Mouse (Mus musculus) retina, adult 2 months (tissue): ENCODE data around the gene Blvrb.
"Not testable (repeated sequence)": the region's sequence is repeated elsewhere in the genome, so short reads cannot be mapped to it uniquely, and the experiment has no call there.

Experiments used
- DNase-seq: peaks from one replicate; pipeline ENCODE4 v3.0.0-alpha.2; 2012; ENCODE audit warnings: low read depth, low spot score

The Blvrb gene

DNA sequence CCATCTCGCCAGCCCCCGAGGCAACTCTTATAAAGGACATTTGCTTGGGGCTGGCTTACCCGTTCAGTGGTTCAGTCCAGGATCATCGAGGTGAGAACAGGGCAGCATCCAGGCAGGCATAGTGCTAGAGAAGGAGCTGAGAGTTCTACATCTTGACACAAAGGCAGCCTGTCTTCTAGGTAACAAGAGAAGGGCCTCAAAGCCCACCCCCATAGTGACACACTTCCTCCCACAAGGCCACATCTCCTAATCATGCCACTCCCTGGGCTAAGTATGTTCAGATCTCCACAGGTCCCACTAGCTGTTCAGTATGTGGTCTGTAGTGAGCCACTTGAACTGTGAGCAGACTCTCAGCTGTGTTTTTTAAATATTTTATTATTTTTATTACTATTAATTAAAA is 36.1 kb downstream of the Blvrb start:
- no peak for DNase-seq

DNA sequence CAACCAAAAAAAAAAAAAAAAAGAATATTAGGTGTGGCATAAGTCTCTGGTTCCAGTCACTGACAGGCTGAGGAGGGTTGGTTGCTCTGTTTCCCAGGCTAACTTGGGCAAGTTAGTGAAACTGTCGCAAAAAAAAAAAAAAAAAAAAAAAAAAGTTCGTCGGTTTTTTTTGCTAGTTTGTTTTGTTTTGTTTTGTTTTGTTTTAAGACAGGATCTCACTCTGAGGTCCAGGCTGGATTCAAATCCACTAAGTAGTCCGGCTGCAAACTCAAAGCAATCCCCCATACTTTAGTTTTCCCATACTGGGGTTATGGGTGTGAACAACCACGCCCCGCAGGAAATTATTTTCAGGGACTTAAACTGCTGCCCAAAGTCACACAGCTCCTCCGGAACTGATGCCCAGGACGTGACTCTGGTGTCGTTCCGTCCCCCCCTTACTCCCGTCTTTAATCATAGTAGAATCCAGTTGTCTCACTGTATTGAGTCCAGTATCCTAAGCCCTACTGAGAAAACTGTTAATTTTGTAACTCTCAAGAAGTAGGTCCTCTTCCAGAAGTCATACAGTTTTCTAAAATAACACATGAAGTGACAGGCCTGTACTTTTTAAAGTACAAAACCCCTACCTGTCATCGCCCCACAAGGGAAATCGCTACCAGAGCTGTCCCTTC is 38.5 kb downstream of the Blvrb start:
- DNase-seq: no peak

DNA sequence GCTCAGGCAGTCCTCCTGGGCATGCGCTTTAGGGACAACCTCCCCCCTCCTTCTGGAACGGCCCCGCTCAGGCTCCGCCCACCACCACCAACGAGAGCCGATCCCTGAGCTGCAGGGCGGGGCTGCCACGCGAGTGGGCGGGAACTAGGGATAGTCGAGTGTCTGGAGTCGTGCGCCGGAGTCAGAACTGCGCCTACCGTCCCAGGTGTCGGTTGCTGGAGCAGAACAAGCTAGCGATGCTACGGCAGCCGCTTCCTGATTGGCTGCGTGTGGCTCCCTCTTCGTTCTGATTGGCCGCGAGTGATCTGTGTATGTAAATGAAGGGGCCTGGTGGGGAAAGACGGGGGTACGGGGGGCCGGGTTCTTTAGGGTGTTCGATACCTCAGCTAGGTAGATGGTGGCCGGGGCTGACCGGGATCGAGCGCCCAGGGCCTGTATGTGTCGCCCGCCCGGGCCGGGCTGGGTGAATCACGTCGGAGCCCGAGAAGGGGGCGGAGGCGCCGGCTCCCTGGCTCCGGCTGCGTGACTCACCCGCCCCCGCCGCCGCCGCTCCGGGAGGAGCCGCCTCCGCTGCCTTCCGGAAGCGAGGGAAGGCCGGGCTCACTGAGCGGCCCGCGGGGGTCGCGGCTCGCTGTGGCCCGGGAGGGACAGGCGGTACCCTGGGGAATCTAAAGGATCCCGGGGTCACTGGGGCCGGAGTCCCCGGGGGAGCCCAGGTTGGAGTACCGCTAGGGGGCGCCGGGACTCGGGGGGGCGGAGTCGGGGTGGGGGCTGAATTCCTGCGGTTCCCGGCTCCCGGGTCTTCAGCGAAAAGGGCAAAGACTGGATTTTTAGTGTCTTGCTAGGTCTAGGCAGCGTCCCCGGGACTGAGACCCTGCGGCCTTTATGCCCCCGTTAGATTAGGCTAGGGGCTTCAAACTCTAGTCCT is 39.3 kb downstream of the Blvrb start, which contains the start of gene Sertad1:
Gene Sertad1, plus strand, starts transcription at position 141 of the 928 bp plus-strand sequence.
- peak; percentile 96 for DNase-seq

DNA sequence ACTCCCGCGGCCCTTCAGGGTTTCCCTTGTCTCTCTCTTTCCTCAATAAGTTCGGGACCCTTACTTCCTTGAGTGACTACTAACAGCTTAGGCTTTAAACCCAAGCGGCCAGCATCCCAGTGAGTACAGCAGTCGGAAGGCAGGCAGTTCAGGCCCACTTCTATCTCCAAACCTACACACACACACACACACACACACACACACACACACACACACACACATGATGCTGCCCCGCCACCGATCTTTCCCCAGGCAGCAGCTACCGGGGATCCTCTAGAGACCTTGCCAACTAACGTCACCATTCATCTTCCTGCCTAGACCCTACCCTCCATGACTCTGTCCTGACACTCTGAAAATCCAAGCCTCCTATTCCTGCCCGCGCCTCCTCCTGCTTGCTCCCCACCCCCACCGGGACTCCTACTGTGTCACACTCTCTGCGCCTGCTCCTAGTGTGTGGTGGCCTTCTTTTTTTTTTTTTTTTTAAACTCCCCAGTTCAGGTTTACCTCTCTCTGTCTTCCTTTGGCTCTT is 40.0 kb downstream of the Blvrb start:
- no peak for DNase-seq

DNA sequence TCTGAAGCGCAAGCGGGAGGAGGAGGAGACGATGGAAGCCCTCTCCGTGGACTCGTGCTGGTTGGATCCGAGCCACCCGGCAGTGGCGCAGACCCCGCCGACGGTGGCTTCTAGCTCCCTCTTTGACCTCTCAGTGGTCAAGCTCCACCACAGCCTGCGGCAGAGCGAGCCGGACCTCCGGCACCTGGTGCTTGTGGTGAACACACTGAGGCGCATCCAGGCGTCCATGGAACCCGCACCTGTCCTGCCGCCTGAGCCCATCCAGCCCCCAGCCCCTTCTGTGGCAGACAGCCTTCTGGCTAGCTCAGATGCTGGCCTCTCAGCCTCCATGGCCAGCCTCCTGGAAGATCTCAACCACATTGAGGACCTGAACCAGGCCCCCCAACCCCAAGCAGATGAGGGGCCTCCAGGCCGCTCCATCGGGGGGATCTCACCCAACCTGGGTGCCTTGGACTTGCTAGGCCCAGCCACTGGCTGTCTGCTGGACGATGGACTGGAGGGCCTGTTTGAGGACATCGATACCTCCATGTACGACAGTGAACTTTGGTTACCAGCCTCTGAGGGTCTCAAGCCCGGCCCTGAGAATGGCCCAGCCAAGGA is 41.6 kb downstream of the Blvrb start:
- DNase-seq: no peak

DNA sequence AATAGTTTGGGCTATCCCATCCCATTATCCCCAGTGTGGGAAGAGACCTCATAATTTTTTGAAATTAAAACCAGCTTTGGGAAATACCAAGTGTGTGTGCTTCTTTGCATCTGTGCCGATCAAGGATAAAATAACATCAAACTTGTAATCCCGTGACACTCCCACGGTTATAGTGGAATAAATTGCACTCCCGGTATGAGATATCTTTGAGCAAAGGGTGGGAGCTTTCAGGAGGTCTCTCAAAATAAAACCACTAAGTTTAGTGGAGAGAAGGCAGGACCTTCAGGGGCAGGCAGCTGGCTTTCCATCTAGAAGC is 42.4 kb downstream of the Blvrb start:
- no peak for DNase-seq

DNA sequence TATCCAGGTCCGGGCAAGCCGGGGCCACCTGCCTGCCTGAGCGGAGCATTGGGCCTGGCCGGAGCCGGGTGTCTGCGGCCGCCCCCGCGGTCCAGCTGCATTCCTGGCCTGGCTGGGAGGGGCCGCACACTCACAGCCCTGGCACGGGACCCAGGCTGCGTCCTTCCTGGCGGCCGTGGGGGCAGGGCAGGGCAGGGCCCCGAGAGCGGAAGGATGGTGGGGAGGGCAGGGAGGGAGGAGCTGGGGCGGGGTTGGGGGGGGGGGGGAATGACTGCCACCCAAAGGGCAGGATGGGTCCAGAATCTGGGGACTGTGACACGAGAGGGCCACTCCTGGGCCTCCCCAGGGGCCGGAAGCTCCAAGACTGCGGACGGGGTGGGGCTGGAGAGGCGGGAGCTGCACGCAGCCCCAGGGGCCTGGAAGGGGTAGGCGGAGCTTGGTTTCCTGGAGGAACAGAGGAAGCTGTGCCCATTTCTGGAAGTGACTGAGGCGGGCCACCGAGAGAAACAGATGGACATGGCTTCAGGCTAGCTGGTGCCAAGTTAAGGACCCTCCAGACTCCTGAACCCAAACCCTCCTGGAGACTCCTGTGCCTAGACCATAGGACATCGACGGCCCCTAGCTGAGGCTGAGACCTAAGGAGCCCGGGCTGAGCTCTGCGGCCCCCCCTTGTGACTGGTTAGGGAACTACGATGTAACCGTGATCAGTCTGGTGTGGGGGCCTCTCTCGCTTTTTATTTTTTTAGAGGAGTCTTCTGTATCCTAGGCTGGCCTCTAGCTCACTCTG is 43.0 kb downstream of the Blvrb start:
- DNase-seq: no peak

DNA sequence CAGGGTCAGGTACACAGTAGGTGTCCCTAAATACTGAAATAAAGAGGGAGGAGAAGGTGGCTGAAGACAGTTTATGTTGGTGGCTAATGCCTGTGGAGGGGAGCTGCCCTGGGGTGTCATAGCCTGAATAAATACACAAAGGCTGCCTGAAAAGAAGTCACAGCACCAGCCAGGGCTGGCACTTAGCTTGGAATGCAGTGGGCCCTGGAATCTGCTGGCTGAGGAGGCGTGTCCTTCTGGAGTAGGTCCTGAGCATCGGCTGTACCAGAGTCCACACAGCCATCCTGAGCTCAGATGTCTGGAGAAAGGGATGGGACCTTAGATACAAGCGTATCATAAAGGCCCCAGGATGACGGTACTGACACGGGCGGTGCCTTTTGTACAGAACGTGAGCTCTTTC is 44.1 kb downstream of the Blvrb start:
- DNase-seq: no peak

DNA sequence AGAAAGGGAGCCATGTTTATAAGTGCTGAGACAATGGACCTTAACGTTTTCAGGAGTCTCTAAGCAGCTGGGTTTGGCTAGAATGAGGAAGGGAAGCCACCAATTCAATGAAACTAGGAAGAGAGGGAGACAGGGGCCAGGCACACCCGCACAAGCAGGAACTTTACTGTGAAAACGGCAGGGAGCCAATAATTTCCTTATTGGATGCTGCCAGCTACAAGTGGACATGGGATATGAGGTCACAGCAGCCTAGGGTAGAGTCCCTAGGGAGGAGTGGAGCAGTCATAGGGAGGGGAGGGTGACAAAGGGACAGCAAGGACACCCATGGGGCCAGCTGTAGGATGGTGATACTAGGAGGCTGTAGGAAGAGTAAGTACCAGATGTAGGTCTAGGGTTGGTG is 45.2 kb downstream of the Blvrb start:
- DNase-seq: no peak

DNA sequence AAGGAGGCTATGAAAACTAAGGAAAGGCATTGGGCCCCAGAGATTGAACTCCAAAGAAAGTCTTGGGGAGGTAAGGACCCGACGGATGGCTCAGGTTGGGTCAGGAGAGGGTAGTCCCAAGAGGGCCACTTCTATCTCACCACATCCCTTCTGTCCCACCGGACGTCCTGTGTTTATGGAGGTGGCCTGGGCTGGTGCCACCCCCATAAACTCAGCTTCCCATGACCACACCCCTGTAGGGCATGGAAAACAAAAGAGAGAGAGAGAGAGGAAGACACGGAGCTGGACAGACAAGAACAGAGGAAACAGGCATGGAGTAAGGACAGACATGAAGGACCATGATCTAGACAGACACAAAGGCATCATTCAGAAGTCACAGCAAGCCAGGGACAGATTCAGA is 45.7 kb downstream of the Blvrb start:
- no peak for DNase-seq

DNA sequence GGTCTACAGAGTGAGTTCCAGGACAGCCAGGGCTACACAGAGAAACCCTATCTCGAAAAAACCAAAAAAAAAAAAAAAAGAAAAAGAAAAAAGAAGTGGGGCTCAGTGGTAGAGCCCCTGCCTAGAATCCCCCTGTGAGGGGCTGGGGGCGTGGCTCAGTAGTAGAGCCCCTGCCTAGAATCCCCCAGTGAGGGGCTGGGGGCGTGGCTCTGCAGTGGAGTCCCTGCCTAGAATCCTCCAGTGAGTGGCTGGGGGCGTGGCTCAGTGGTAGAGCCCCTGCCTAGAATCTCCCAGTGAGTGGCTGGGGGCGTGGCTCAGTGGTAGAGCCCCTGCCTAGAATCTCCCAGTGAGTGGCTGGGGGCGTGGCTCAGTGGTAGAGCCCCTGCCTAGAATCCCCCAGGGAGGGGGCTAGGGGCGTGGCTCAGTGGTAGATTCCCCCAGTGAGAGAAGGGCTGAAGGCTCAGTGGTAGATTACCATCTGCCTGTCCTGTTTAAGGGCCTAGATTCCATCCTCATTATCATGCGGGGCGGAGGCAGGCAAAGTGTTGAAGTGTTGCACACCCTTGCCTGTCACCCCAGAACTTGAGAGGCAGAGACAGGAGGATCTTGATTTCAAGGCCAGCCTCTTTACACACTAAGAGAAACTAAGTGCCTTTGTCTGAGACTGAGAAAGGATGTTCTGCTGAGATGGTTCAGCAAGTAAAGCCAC is 47.0 kb downstream of the Blvrb start:
- not testable (repeated sequence) for DNase-seq

DNA sequence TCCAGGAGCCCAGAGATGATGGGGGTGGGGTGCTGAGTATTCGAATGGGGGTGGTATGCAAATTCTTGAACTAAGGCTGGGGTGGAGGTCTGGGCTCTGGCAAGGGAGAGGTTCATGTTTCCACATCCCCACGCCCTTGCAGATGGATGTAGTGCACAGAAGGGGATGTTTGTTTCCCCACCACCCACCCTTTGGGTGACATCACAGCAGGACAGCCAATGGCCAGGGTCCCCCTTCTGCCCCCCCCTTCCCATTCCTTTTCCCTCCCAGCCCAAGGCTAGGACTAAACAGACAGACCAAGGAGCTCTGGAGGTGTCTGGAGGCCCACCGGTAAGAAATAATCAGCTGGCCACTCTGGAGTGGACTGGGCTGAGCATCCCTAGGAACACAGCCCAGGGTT is 51.3 kb downstream of the Blvrb start, which contains the start of gene Prx:
Gene Prx, plus strand, starts transcription at position 289 of the 400 bp plus-strand sequence.
- DNase-seq: no peak

DNA sequence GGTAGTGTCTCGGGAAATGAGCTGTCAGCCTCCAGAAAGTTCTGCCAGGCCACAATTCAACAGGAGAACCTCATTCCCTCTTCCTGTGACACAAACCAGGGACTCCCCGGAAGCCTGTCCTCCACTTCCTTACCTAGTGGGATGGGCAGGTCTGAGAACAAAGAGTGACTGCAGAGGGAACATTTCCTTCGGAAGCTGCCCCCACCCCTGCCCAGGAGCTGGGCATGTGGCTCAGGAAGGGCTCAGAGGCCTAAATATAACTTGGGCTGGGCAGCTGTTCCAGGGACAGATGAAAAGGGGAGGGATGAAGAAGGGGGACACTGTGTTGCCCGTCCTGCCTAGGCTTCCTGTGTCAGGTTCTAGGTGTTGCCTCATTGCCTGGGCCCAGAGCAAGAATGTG is 53.8 kb downstream of the Blvrb start:
- DNase-seq: no peak

DNA sequence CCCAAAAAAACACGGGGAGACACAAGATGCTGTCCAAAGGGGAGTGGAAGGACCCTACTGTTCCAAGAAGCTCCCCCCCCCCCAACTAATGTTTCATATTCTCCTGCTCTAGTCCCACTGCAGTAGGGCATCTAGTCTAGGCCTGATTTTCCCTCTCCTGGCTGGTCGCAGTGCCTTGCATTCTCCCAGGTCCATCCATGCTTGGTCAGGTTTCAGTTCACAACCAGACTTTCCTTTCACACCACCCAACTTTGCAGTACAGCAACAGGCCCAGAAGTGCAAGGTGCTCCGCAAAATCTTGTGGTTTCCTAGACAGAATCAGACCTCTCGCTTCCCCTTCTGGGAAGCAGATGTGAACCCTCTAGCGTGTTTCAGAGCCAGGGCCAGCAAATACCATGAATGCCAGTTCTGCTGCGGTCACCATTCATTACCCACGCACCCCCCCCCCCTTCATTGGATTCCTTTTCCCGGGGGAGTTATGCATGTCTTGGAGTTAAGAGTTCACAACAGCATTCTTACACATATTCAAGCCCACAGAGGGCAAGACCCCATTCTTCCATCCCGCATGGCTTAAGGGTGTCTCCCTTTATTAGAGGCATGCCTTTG is 59.1 kb downstream of the Blvrb start:
- no peak for DNase-seq

DNA sequence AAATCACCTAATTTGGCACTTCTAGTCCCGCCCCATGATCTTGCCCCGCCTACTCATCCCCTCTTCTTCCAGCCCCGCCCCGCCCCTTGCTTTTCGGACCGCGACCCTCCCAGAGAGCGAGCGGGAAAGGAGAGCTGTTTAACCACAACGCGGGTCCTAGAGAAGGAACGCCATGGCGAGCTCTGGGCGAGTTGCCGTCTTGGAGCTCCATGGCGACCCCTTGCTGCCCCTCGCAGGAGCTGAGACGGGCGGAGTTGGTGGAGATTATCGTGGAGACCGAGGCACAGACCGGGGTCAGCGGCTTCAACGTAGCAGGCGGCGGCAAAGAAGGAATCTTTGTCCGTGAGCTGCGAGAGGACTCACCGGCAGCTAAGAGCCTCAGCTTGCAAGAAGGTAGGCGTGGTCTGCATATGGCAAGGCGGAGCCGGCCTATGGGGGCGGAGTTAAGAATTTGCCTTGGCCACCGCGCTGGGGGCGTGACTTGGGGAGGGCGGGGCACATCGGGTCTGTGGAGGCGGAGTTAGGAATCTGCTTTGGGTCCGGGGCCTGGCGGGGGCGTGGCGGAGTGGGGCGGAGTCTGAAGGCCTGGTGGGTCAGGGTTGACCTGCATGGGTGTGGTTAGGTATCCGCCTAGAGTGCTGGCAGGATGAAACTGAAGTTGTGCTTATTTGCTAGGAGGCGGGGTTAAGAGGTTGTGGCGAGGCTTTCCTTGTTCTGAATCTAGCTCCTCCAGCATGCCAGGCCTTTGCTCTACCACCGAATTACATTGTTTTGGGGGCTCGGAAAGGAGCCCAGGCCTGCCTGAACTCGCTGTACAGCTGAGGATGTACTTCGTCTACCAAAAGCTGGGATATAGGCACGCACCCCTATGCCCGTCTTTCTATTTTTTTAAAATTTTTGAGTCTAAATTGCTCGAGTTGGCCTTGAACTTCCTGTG is 60.2 kb downstream of the Blvrb start:
- peak; percentile 89 for DNase-seq

DNA sequence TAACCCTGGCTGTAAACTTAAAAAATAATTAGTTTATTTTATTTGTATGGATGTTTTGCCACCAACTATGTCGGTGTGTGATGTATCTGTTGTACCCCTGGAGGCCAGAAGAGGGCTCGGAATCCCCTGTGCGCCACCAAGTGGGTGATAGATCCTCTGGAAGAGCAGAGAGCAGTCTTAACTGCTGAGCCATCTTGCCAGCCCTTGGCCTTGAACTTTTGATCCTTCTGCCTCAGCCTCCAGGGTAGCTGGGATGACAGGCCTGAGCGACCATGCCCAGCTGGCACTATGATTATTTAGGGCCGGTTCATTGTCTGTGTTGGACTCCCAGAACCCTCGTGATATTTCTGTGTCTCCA is 60.8 kb downstream of the Blvrb start:
- no peak for DNase-seq

DNA sequence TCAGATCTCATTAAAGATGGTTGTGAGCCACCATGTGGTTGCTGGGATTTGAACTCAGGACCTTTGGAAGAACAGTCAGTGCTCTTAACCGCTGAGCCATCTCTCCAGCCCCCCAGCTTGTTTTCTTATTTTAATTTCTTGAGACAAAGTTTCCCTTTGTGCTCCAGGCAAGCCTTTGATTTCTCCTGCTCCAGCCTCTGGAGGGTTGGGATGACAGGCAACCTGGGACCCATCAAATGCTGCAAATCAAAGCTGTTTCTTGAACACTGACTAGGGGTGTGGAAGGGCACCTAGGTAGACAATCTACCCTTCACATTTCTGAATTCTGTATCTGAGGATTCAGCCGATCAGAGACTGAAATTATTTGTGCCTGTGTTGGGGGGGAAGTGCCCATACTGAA is 63.0 kb downstream of the Blvrb start:
- no peak for DNase-seq

DNA sequence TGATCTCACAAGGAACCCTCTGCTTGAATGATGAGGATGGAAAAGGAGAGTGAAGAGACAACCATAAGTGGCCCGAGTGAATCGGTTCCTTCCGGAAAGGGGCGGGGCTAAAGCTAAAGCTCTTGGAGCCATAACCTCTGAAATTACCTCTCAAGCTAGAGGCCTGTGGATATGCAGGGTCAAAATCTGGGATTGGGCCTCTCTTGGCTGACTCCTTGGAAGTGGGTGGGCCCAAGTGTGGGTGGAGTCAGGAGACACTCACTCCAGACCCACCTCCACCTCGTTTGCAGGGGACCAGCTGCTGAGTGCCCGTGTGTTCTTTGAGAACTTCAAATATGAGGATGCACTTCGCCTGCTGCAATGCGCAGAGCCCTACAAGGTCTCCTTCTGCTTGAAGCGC is 67.2 kb downstream of the Blvrb start:
- DNase-seq: no peak
